9 mouse cellular contexts compared by ENCODE assay signal in genomic region chr15:6988187-6988586, GRCm38 (mm10).
DNase-seq lines count a peak whose midpoint lies in the region; ATAC-seq and TF ChIP-seq lines count a peak whose summit lies in the region.
"Had no signal": no experiment of that assay in that cellular context is flagged by ENCODE, and none has a peak within 500 bp of the region (broad histone marks: within the 10 kb centered on the region; RNA-seq: fewer than 3 reads in every experiment).

No protein-coding gene starts in this region.

- no peak overlapping the region for H3K9ac ChIP-seq in liver, postnatal 0 days (replicated peaks)

- no peaks in the 10 kb centered on the region for H3K9me3 ChIP-seq in liver, postnatal 0 days (ENCODE audit: low read length)
- H3K9me3 ChIP-seq: G1E had no signal

- TF ChIP-seq CTCF in liver, postnatal 0 days (IDR thresholded peaks at IDR 0.05; ENCODE audit: low read depth) = no peak

- no peaks in the 10 kb centered on the region for H3K36me3 ChIP-seq in liver, postnatal 0 days (replicated peaks; ENCODE audit: insufficient read depth, low read length)
- H3K36me3 ChIP-seq: G1E had no signal

- no peaks in the 10 kb centered on the region for H3K27me3 ChIP-seq in liver, postnatal 0 days (ENCODE audit: insufficient read depth, low read length)

- WGBS in liver, postnatal 0 days (ENCODE audit: insufficient replicate concordance) = 59% methylated on average over 3 of the region's 3 CpGs

- no peak overlapping the region for H3K4me3 ChIP-seq in liver, postnatal 0 days (ENCODE audit: low read depth, low read length)

- TF ChIP-seq EP300 in liver, postnatal 0 days (IDR thresholded peaks at IDR 0.05; ENCODE audit: low read depth) = no peak

- H3K4me1 ChIP-seq in liver, postnatal 0 days (ENCODE audit: insufficient read depth) = 0 out of 2 replicates have a peak, but pooled peaks cover under 1% of the 10 kb centered on the region

- ATAC-seq in activated CD4-positive, CD25-positive, alpha-beta regulatory T cell, adult 4 months = no peak
- no peak for ATAC-seq in liver, postnatal 0 days

- no peak overlapping the region for H3K27ac ChIP-seq in liver, postnatal 0 days (ENCODE audit: low read depth)

- peak; percentile 19 for DNase-seq in lung, postnatal 36 days
- DNase-seq in lung, postnatal 14 days = no peak
- peak; percentile 26 to 59 for DNase-seq in cerebellum, postnatal 10 days
- peak; percentile 67 for DNase-seq in layer of hippocampus, adult 11-12 months (ENCODE audit: low spot score)
- peak; percentile 75 for DNase-seq in right cerebral cortex, adult 18-20 months
- no peak for DNase-seq in urinary bladder, adult 2 months (ENCODE audit: low spot score)
- DNase-seq in liver, postnatal 0 days = no peak

- no peak overlapping the region for H3K4me2 ChIP-seq in liver, postnatal 0 days (ENCODE audit: low read depth, low read length)

Comparison
In these comparisons a context has a peak if more than half of its experiments do, and no peak if none do; other contexts are left out.
1. DNase-seq: peak in lung, postnatal 36 days (single experiment), cerebellum, postnatal 10 days (2 of 2), layer of hippocampus, adult 11-12 months (single experiment) and right cerebral cortex, adult 18-20 months (single experiment); none in lung, postnatal 14 days (single experiment), urinary bladder, adult 2 months (single experiment) and liver, postnatal 0 days (single experiment).